14 mouse cellular contexts compared by ENCODE assay signal in genomic region chr9:48360826-48361225, GRCm38 (mm10). TPM values are rescaled to one million over a fixed set of nuclear protein-coding genes. Genes with fewer than 3 reads are reported as not detected.
DNase-seq lines count a peak whose midpoint lies in the region; ATAC-seq and TF ChIP-seq lines count a peak whose summit lies in the region.
"Had no signal": no experiment of that assay in that cellular context is flagged by ENCODE, and none has a peak within 500 bp of the region (broad histone marks: within the 10 kb centered on the region; RNA-seq: fewer than 3 reads in every experiment).

No protein-coding gene starts in this region.

- peak; percentile 18; the same call in 1 of the 2 replicates for TF ChIP-seq CTCF in kidney, postnatal 0 days (IDR thresholded peaks at IDR 0.05; ENCODE audit: low read depth)
- TF ChIP-seq CTCF in MEL (IDR thresholded peaks at IDR 0.05 in 2 of 3, conservative IDR thresholded peaks at IDR 0.05 in 1 of 3; ENCODE audit: control insufficient read depth in 1 of 3, insufficient read depth in 1 of 3, low read depth in 2 of 3, low read length in 3 of 3, poor library complexity in 1 of 3, severe bottlenecking in 1 of 3), result peak; percentile 18 to 32 (median 31); a peak in 4 of 6 replicates

- intact Hi-C loops in gastrocnemius, postnatal 14 days (cut with DNase I; ENCODE audit: low total_unique reads), result no loop called here
- intact Hi-C loops in gastrocnemius, postnatal 36 days (cut with DNase I), result no loop called here

- H3K4me3 ChIP-seq in kidney, postnatal 0 days (replicated peaks; ENCODE audit: low read depth, low read length), result no peak overlapping the region
- no peak overlapping the region for H3K4me3 ChIP-seq in MEL (ENCODE audit: control insufficient read depth in 1 of 2, insufficient read depth in 1 of 2, low read depth in 2 of 2, low read length in 2 of 2)
- no peak overlapping the region for H3K4me3 ChIP-seq in liver, embryonic 11.5 days (ENCODE audit: low read depth, low read length)
- H3K4me3 ChIP-seq: heart, embryonic 12.5 days; midbrain, embryonic 12.5 days had no signal

- no peaks in the 10 kb centered on the region for H3K36me3 ChIP-seq in kidney, postnatal 0 days (ENCODE audit: insufficient read depth, low read length)
- H3K36me3 ChIP-seq in MEL (ENCODE audit: control insufficient read depth in 1 of 2, insufficient read depth in 2 of 2, low read length in 2 of 2), result peaks cover 0 to 24% of the 10 kb centered on the region in 2 experiments; a peak in 2 of 4 replicates
- no peaks in the 10 kb centered on the region for H3K36me3 ChIP-seq in liver, embryonic 11.5 days (ENCODE audit: control insufficient read depth, insufficient read depth, low read length)
- H3K36me3 ChIP-seq: heart, embryonic 12.5 days; midbrain, embryonic 12.5 days had no signal

- no peaks in the 10 kb centered on the region for H3K4me1 ChIP-seq in kidney, postnatal 0 days (replicated peaks; ENCODE audit: insufficient read depth, low read length)
- H3K4me1 ChIP-seq in MEL (ENCODE audit: control insufficient read depth in 1 of 2, insufficient read depth in 2 of 2, low read length in 2 of 2), result peaks cover 18 to 27% of the 10 kb centered on the region in 2 experiments
- peaks cover 33% of the 10 kb centered on the region for H3K4me1 ChIP-seq in liver, embryonic 11.5 days (replicated peaks; ENCODE audit: control insufficient read depth, insufficient read depth, low read length)
- H3K4me1 ChIP-seq: midbrain, embryonic 12.5 days had no signal

- H3K4me2 ChIP-seq in kidney, postnatal 0 days (ENCODE audit: low read length), result no peak overlapping the region
- no peak overlapping the region for H3K4me2 ChIP-seq in liver, embryonic 11.5 days
- H3K4me2 ChIP-seq: heart, embryonic 12.5 days; midbrain, embryonic 12.5 days had no signal

- no peak for TF ChIP-seq EP300 in MEL (IDR thresholded peaks at IDR 0.05; ENCODE audit: low read depth in 1 of 2, low read length in 2 of 2)

- H3K79me2 ChIP-seq in MEL (ENCODE audit: control insufficient read depth, insufficient read depth, low read length, poor library complexity), result peaks cover 4% of the 10 kb centered on the region; the same call in 1 of the 2 replicates

- H3K9me3 ChIP-seq in kidney, postnatal 0 days (replicated peaks; ENCODE audit: low read length), result no peaks in the 10 kb centered on the region
- no peaks in the 10 kb centered on the region for H3K9me3 ChIP-seq in MEL (replicated peaks; ENCODE audit: insufficient read depth, low read length)
- H3K9me3 ChIP-seq in liver, embryonic 11.5 days (ENCODE audit: control insufficient read depth, low read length), result no peaks in the 10 kb centered on the region
- H3K9me3 ChIP-seq: heart, embryonic 12.5 days; midbrain, embryonic 12.5 days had no signal

- TF ChIP-seq POLR2A in MEL (IDR thresholded peaks at IDR 0.05; ENCODE audit: control insufficient read depth in 1 of 2, insufficient read depth in 1 of 2, low read depth in 1 of 2, low read length in 2 of 2, poor library complexity in 1 of 2), result no peak

- H3K9ac ChIP-seq in kidney, postnatal 0 days (ENCODE audit: low read depth, low read length), result no peak overlapping the region
- no peak overlapping the region for H3K9ac ChIP-seq in MEL (ENCODE audit: control insufficient read depth, low read depth, low read length, poor library complexity, severe bottlenecking)
- H3K9ac ChIP-seq in liver, embryonic 11.5 days (ENCODE audit: low read depth, low read length), result no peak overlapping the region
- H3K9ac ChIP-seq: heart, embryonic 12.5 days; midbrain, embryonic 12.5 days had no signal

- H3K27ac ChIP-seq in kidney, postnatal 0 days, result no peak overlapping the region
- peak overlapping the region; percentile 41; the same call in 1 of the 2 replicates for H3K27ac ChIP-seq in MEL (ENCODE audit: control insufficient read depth, low read depth, low read length)
- H3K27ac ChIP-seq in liver, embryonic 11.5 days (ENCODE audit: low read depth, low read length), result peak overlapping the region; percentile 98; the same call in 1 of the 2 replicates
- H3K27ac ChIP-seq: midbrain, embryonic 12.5 days had no signal

- no peak for DNase-seq in kidney, postnatal 0 days (ENCODE audit: low spot score)
- no peak for DNase-seq in kidney, adult 11 months
- peak; percentile 13 to 19 for DNase-seq in B cell, adult 2 months
- DNase-seq in MEL (ENCODE audit: low read depth, low spot score), result peak; percentile 38
- DNase-seq in liver, embryonic 11.5 days (ENCODE audit: low spot score), result peak; percentile 24
- DNase-seq in gastrocnemius, postnatal 14 days, result no peak
- no peak for DNase-seq in heart, adult 18-20 months
- no peak for DNase-seq in gastrocnemius, postnatal 36 days
- DNase-seq: adrenal gland, postnatal 10 days; heart, postnatal 4 days; kidney, postnatal 14 days; left cerebral cortex, postnatal 4 days had no signal

- TF ChIP-seq RAD21 in MEL (IDR thresholded peaks at IDR 0.05; ENCODE audit: low read depth, low read length), result peak; percentile 16

- no peaks in the 10 kb centered on the region for H3K27me3 ChIP-seq in kidney, postnatal 0 days (ENCODE audit: insufficient read depth, low read length)
- H3K27me3 ChIP-seq in MEL (ENCODE audit: control insufficient read depth in 1 of 2, insufficient read depth in 2 of 2, low read length in 2 of 2), result no peaks in the 10 kb centered on the region
- H3K27me3 ChIP-seq in liver, embryonic 11.5 days (replicated peaks; ENCODE audit: control insufficient read depth, insufficient read depth, low read length), result no peaks in the 10 kb centered on the region
- H3K27me3 ChIP-seq: heart, embryonic 12.5 days; midbrain, embryonic 12.5 days had no signal

- 75% methylated on average over 4 of the region's 4 CpGs for WGBS in kidney, postnatal 0 days
- 71% methylated on average over 4 of the region's 4 CpGs for WGBS in liver, embryonic 11.5 days

- ATAC-seq in kidney, postnatal 0 days (replicated peaks; ENCODE audit: low FRiP score, low read depth), result no peak
- no peak for ATAC-seq in liver, embryonic 11.5 days (replicated peaks; ENCODE audit: low FRiP score)

TF ChIP-seq in MEL, 35 proteins besides CTCF, POLR2A, EP300 and RAD21:
- TF ChIP-seq MAX (IDR thresholded peaks at IDR 0.05; ENCODE audit: low read length) (no peak), MYC (IDR thresholded peaks at IDR 0.05; ENCODE audit: low read depth, low read length) (no peak), ZC3H11A (IDR thresholded peaks at IDR 0.05; ENCODE audit: low read depth, low read length) (no peak), UBTF (IDR thresholded peaks at IDR 0.05; ENCODE audit: borderline replicate concordance, insufficient read depth, low read depth, low read length) (no peak), ZMIZ1 (IDR thresholded peaks at IDR 0.05; ENCODE audit: low read depth, low read length) (no peak), GABPA (IDR thresholded peaks at IDR 0.05; ENCODE audit: low read depth, low read length) (no peak), POLR2AphosphoS2 (IDR thresholded peaks at IDR 0.05; ENCODE audit: low read length) (no peak), ELF1 (IDR thresholded peaks at IDR 0.05; ENCODE audit: low read depth, low read length) (no peak), SMC3 (IDR thresholded peaks at IDR 0.05; ENCODE audit: low read depth, low read length) (no peak)

RNA-seq across cellular contexts. Expression of gene Nxpe2, which starts 7.6 kb away (rescaled TPM):
- polyA plus RNA-seq in kidney, postnatal 0 days (2015; fragmentation: Nextera tagmentation; extraction: Ambion mirVana), result 0.87 and 2.1 TPM in 2 replicates
- total RNA-seq in MEL (2012; rRNA removed), result 3.3 and 3.5 TPM in 2 replicates
- polyA plus RNA-seq in MEL (2012; ENCODE audit: insufficient read depth in 1 of 2, insufficient read length in 2 of 2, low read depth in 1 of 2, low replicate concordance in 2 of 2, missing spikeins in 1 of 2), result 1 to 10 TPM in 1 of 2 experiments, not detected in 1; 3.1 TPM
- 100 and 104 TPM in 2 replicates for polyA plus RNA-seq in liver, embryonic 11.5 days (2014; fragmentation: Nextera tagmentation; extraction: Ambion mirVana)
- total RNA-seq in gastrocnemius, postnatal 14 days (2021), result under 1 TPM; 0.39 to 0.66 TPM
- 1 to 10 TPM in 1 of 2 experiments, under 1 TPM in 1; 0.74 to 1.7 TPM for total RNA-seq in heart, adult 18-20 months (2021)
- total RNA-seq in gastrocnemius, postnatal 36 days (2021), result under 1 TPM; 0.18 to 0.74 TPM

Comparison
In these comparisons a context has a peak if more than half of its experiments do, and no peak if none do; other contexts are left out.
1. DNase-seq: peak in B cell, adult 2 months (2 of 2), MEL (single experiment) and liver, embryonic 11.5 days (single experiment); none in kidney, postnatal 0 days (single experiment), kidney, adult 11 months (single experiment), gastrocnemius, postnatal 14 days (single experiment), heart, adult 18-20 months (0 of 2) and gastrocnemius, postnatal 36 days (0 of 2).